Mouse (Mus musculus): Measurements from ENCODE around the gene Ppa2. TPM values are rescaled to one million over a fixed set of nuclear protein-coding genes. Genes with fewer than 3 reads are reported as not detected.

Gene Ppa2
- polyA plus RNA-seq, 1 experiment = 51.0 TPM

DNA sequence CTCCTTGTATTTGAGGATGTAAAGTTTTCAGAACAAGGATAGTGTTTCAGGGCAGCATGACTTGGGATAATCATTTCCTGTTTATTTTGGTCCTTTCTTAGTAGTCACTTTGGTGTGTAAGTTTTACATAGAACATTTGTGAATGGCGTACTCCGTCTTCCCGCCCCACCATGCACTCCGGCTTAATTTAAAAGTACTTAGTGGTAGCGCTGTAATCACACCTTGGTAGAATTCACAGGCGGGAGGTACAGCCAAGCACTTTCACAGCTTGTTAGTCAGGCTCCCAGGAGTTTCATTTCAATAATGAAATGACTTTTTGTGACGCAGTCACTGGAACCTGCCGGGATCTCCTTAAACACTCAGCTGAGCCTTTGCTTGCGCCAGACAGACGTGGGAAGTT is 12.0 kb downstream of the Ppa2 start:
- Histone ChIP-seq H3K4me3 (ENCODE audit: low read depth, low read length) (no peak overlapping the region), H3K27me3 (ENCODE audit: control insufficient read depth, insufficient read depth, low read length, poor library complexity, severe bottlenecking) (no peaks in the 10 kb centered on the region), H3K4me1 (ENCODE audit: control insufficient read depth, insufficient read depth, low read length) (no peaks in the 10 kb centered on the region), H3K9ac (ENCODE audit: low read depth, poor library complexity, severe bottlenecking) (no peak overlapping the region), H3K27ac (ENCODE audit: insufficient read depth, low read length) (no peak overlapping the region), H3K36me3 (ENCODE audit: control insufficient read depth, insufficient read depth, low read length, poor library complexity, severe bottlenecking) (no peaks in the 10 kb centered on the region), H3K9me3 (replicated peaks; ENCODE audit: control insufficient read depth, insufficient read depth, low read length, poor library complexity, severe bottlenecking) (no peaks in the 10 kb centered on the region)
- TF ChIP-seq CTCF (IDR thresholded peaks at IDR 0.05; ENCODE audit: low read depth, low read length) = no peak
- no peak for TF ChIP-seq EP300 (IDR thresholded peaks at IDR 0.05; ENCODE audit: insufficient read depth, low read depth, low read length)
- no peak for TF ChIP-seq POLR2A (IDR thresholded peaks at IDR 0.05; ENCODE audit: insufficient read depth, low read length)

DNA sequence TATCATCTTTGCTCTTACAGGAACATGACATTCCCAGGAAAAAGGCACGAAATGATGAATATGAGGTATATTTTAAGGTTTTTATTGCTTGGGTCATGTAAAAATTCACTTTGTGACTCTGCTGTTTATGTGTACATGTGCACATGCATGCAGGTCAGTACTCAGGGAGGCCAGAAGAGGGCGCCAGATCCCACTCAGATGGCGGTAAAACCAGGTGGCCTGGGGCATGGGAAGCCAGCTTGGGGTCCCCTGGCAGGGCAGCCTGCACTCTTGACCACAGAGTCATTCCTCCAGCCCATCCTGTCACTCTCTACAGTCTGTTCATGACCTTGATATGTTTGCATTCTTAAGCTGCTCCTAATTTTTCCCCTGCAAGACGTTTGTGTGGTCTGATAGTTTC is 12.6 kb downstream of the Ppa2 start:
- Histone ChIP-seq H3K27me3 (ENCODE audit: control insufficient read depth, insufficient read depth, low read length, poor library complexity, severe bottlenecking) (no peaks in the 10 kb centered on the region), H3K9ac (ENCODE audit: low read depth, poor library complexity, severe bottlenecking) (no peak overlapping the region)

DNA sequence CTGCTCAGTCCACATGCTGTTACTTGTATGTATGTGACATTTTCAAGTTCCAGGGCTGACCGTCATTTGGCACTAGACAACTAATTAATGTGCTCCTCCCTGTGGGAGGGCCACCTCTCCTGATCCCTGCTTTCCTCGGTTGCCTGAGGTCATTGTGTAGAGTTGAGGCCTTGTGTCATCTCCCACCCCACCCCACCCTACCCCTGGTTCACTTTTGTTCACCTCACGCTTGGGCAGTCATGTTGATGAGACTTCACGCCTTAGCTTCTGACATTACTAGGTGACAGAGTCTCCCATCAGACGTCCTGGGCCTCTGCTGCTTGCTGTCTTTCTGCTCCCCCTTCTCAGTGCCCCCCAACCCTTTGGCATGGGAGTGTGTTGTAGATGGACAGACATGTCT is 15.2 kb downstream of the Ppa2 start:
- no peak overlapping the region for H3K9ac ChIP-seq (ENCODE audit: low read depth, poor library complexity, severe bottlenecking)
- no peaks in the 10 kb centered on the region for H3K27me3 ChIP-seq (ENCODE audit: control insufficient read depth, insufficient read depth, low read length, poor library complexity, severe bottlenecking)
- no peaks in the 10 kb centered on the region for H3K4me1 ChIP-seq (ENCODE audit: control insufficient read depth, insufficient read depth, low read length)
- H3K36me3 ChIP-seq (ENCODE audit: control insufficient read depth, insufficient read depth, low read length, poor library complexity, severe bottlenecking) = no peaks in the 10 kb centered on the region; the same call in 1 of the 2 replicates
- H3K27ac ChIP-seq (ENCODE audit: insufficient read depth, low read length) = no peak overlapping the region
- H3K4me3 ChIP-seq (ENCODE audit: low read depth, low read length) = no peak overlapping the region
- no peaks in the 10 kb centered on the region for H3K9me3 ChIP-seq (replicated peaks; ENCODE audit: control insufficient read depth, insufficient read depth, low read length, poor library complexity, severe bottlenecking)
- no peak for TF ChIP-seq EP300 (IDR thresholded peaks at IDR 0.05; ENCODE audit: insufficient read depth, low read depth, low read length)
- TF ChIP-seq CTCF (IDR thresholded peaks at IDR 0.05; ENCODE audit: low read depth, low read length) = no peak
- TF ChIP-seq POLR2A (IDR thresholded peaks at IDR 0.05; ENCODE audit: insufficient read depth, low read length) = no peak

More for the DNA sequence above, 12.6 kb downstream of the Ppa2 start:
- H3K9me3 ChIP-seq (replicated peaks; ENCODE audit: control insufficient read depth, insufficient read depth, low read length, poor library complexity, severe bottlenecking) = no peaks in the 10 kb centered on the region
- no peak overlapping the region for H3K4me3 ChIP-seq (ENCODE audit: low read depth, low read length)
- no peaks in the 10 kb centered on the region for H3K36me3 ChIP-seq (ENCODE audit: control insufficient read depth, insufficient read depth, low read length, poor library complexity, severe bottlenecking)
- TF ChIP-seq EP300 (IDR thresholded peaks at IDR 0.05; ENCODE audit: insufficient read depth, low read depth, low read length) (no peak), CTCF (IDR thresholded peaks at IDR 0.05; ENCODE audit: low read depth, low read length) (peak; percentile 72)
- no peaks in the 10 kb centered on the region for H3K4me1 ChIP-seq (ENCODE audit: control insufficient read depth, insufficient read depth, low read length)
- H3K27ac ChIP-seq (ENCODE audit: insufficient read depth, low read length) = no peak overlapping the region

DNA sequence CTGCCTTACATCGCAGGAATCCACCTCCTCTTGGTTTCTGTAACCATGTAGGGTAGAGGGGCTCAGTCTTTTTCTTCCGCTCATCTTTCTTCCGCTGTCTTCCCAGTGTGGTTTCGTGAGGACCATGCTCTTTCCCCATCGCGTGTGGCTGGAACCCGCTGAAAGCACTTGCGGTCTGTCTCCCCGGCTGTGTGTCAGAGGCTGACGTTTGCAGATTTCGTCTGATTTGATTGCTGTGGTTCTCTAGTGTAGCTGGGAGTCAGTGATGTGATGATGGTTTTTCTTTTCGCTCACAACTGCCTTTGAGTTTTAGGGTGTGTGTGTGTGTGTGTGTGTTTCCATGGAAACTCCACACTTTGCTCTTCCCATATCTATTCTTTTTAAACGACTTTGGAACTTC is 18.6 kb downstream of the Ppa2 start:
- TF ChIP-seq EP300 (IDR thresholded peaks at IDR 0.05; ENCODE audit: insufficient read depth, low read depth, low read length) (no peak), CTCF (IDR thresholded peaks at IDR 0.05; ENCODE audit: low read depth, low read length) (no peak), POLR2A (IDR thresholded peaks at IDR 0.05; ENCODE audit: insufficient read depth, low read length) (no peak)
- Histone ChIP-seq H3K9me3 (replicated peaks; ENCODE audit: control insufficient read depth, insufficient read depth, low read length, poor library complexity, severe bottlenecking) (no peaks in the 10 kb centered on the region), H3K27ac (ENCODE audit: insufficient read depth, low read length) (no peak overlapping the region), H3K4me1 (ENCODE audit: control insufficient read depth, insufficient read depth, low read length) (no peaks in the 10 kb centered on the region), H3K9ac (ENCODE audit: low read depth, poor library complexity, severe bottlenecking) (no peak overlapping the region), H3K4me3 (ENCODE audit: low read depth, low read length) (no peak overlapping the region), H3K27me3 (ENCODE audit: control insufficient read depth, insufficient read depth, low read length, poor library complexity, severe bottlenecking) (no peaks in the 10 kb centered on the region), H3K36me3 (ENCODE audit: control insufficient read depth, insufficient read depth, low read length, poor library complexity, severe bottlenecking) (peaks cover 3% of the 10 kb centered on the region)

DNA sequence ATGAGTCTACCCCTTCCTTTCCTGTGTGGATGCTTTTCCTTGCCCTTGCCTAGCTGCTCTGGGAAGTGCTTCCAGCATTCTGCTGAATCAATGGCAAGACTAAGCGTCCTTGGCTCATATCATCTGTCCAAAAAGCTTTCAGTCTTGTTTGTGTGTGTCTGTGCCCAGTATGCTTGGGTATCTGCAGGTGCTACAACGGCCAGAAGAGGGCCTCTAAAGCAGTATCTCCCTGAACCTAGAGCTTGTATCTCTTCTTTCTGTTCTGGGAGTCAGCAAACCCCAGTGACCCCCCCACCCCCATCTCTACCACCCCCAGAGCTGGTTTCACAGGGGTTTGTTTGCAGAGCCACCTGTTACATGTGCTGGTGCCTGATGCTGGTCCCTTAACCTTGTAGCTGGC is 19.5 kb downstream of the Ppa2 start:
- Histone ChIP-seq H3K27ac (ENCODE audit: insufficient read depth, low read length) (no peak overlapping the region), H3K4me3 (ENCODE audit: low read depth, low read length) (no peak overlapping the region), H3K4me1 (ENCODE audit: control insufficient read depth, insufficient read depth, low read length) (no peaks in the 10 kb centered on the region), H3K9ac (ENCODE audit: low read depth, poor library complexity, severe bottlenecking) (no peak overlapping the region), H3K36me3 (ENCODE audit: control insufficient read depth, insufficient read depth, low read length, poor library complexity, severe bottlenecking) (peaks cover 3% of the 10 kb centered on the region), H3K27me3 (ENCODE audit: control insufficient read depth, insufficient read depth, low read length, poor library complexity, severe bottlenecking) (no peaks in the 10 kb centered on the region), H3K9me3 (replicated peaks; ENCODE audit: control insufficient read depth, insufficient read depth, low read length, poor library complexity, severe bottlenecking) (no peaks in the 10 kb centered on the region)
- no peak for TF ChIP-seq EP300 (IDR thresholded peaks at IDR 0.05; ENCODE audit: insufficient read depth, low read depth, low read length)
- TF ChIP-seq POLR2A (IDR thresholded peaks at IDR 0.05; ENCODE audit: insufficient read depth, low read length) = no peak
- TF ChIP-seq CTCF (IDR thresholded peaks at IDR 0.05; ENCODE audit: low read depth, low read length) = no peak

DNA sequence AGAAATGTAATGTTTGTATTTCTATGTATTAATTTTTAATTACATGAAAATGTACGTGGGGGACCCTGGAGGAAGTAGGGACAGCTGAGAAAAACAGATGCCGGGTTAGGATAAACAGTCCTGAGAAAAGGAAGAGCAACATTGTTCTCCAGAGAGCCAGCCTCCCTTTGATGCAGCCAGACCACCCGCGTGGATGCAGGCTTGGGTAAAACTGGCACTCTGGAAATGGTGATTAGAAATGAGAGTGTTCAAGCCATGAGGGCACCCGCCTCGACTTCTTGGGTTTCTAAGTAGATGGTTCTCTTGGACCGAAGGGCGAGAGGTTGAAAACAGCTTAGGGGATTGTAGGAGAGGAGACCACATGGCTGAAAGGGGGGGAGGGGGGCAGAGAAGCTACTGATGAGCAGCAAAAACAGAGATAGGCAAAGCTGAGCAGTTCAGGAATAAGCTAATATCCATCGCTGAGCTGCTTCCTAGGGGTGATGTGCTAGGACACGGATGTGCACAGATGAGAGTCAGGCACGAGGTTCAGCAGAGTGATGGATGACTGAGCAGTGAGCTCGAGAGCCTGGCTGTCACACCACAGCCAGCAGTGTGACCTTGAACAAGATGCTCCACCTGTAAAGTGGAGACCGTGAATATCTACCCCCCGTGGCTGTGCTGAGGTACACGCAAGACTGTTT is 21.4 kb downstream of the Ppa2 start:
- H3K4me1 ChIP-seq (ENCODE audit: control insufficient read depth, insufficient read depth, low read length) = no peaks in the 10 kb centered on the region
- no peaks in the 10 kb centered on the region for H3K9me3 ChIP-seq (replicated peaks; ENCODE audit: control insufficient read depth, insufficient read depth, low read length, poor library complexity, severe bottlenecking)
- no peak overlapping the region for H3K9ac ChIP-seq (ENCODE audit: low read depth, poor library complexity, severe bottlenecking)
- TF ChIP-seq POLR2A (IDR thresholded peaks at IDR 0.05; ENCODE audit: insufficient read depth, low read length) (no peak), CTCF (IDR thresholded peaks at IDR 0.05; ENCODE audit: low read depth, low read length) (no peak), EP300 (IDR thresholded peaks at IDR 0.05; ENCODE audit: insufficient read depth, low read depth, low read length) (no peak)
- H3K36me3 ChIP-seq (ENCODE audit: control insufficient read depth, insufficient read depth, low read length, poor library complexity, severe bottlenecking) = peaks cover 3% of the 10 kb centered on the region
- H3K27me3 ChIP-seq (ENCODE audit: control insufficient read depth, insufficient read depth, low read length, poor library complexity, severe bottlenecking) = no peaks in the 10 kb centered on the region
- H3K4me3 ChIP-seq (ENCODE audit: low read depth, low read length) = no peak overlapping the region
- H3K27ac ChIP-seq (ENCODE audit: insufficient read depth, low read length) = no peak overlapping the region

Data from ES-Bruce4 (cell line).